Mouse (Mus musculus): ENCODE measurements around the gene Ppp1ca.

Ppp1ca gene

GRCm38 (mm10) chr19:4154437-4155222, 37.2 kb upstream of the Ppp1ca start:
- in situ Hi-C loops (cut with MboI; ENCODE audit: low sequenced_read_pairs), result no loop called here

- in situ Hi-C loops (cut with MboI; ENCODE audit: low sequenced_read_pairs), result no loop called here
Observed at GRCm38 (mm10) chr19:4155223-4156072, 36.4 kb upstream of the Ppp1ca start.

GRCm38 (mm10) chr19:4156073-4156579, 35.7 kb upstream of the Ppp1ca start:
- in situ Hi-C loops (cut with MboI; ENCODE audit: low sequenced_read_pairs), result no loop called here

GRCm38 (mm10) chr19:4156771-4157170, 35.1 kb upstream of the Ppp1ca start:
- in situ Hi-C loops (cut with MboI; ENCODE audit: low sequenced_read_pairs), result no loop called here

GRCm38 (mm10) chr19:4159049-4159448, 32.8 kb upstream of the Ppp1ca start:
- in situ Hi-C loops (cut with MboI; ENCODE audit: low sequenced_read_pairs), result no loop called here

- in situ Hi-C loops (cut with MboI; ENCODE audit: low sequenced_read_pairs), result no loop called here
Observed at GRCm38 (mm10) chr19:4162646-4163542, 29.0 kb upstream of the Ppp1ca start, which contains the start of gene Rps6kb2. TSS of gene Rps6kb2 (minus strand) at chr19:4163354.

- in situ Hi-C loops (cut with MboI; ENCODE audit: low sequenced_read_pairs), result no loop called here
Observed at GRCm38 (mm10) chr19:4163543-4163887, 28.4 kb upstream of the Ppp1ca start.

- in situ Hi-C loops (cut with MboI; ENCODE audit: low sequenced_read_pairs), result no loop called here
Observed at GRCm38 (mm10) chr19:4164100-4164499, 27.8 kb upstream of the Ppp1ca start.

- in situ Hi-C loops (cut with MboI; ENCODE audit: low sequenced_read_pairs), result no loop called here
Observed at GRCm38 (mm10) chr19:4164721-4165120, 27.1 kb upstream of the Ppp1ca start.

GRCm38 (mm10) chr19:4166678-4167476, 25.0 kb upstream of the Ppp1ca start:
- in situ Hi-C loops (cut with MboI; ENCODE audit: low sequenced_read_pairs), result no loop called here

- in situ Hi-C loops (cut with MboI; ENCODE audit: low sequenced_read_pairs), result no loop called here
Observed at GRCm38 (mm10) chr19:4169378-4169784, 22.5 kb upstream of the Ppp1ca start.

- in situ Hi-C loops (cut with MboI; ENCODE audit: low sequenced_read_pairs), result no loop called here
Observed at GRCm38 (mm10) chr19:4169810-4170209, 22.1 kb upstream of the Ppp1ca start.

GRCm38 (mm10) chr19:4170723-4171392, 21.0 kb upstream of the Ppp1ca start:
- in situ Hi-C loops (cut with MboI; ENCODE audit: low sequenced_read_pairs), result no loop called here

GRCm38 (mm10) chr19:4171393-4172290, 20.2 kb upstream of the Ppp1ca start:
- in situ Hi-C loops (cut with MboI; ENCODE audit: low sequenced_read_pairs), result no loop called here

GRCm38 (mm10) chr19:4172925-4173324, 18.9 kb upstream of the Ppp1ca start:
- in situ Hi-C loops (cut with MboI; ENCODE audit: low sequenced_read_pairs), result no loop called here

- in situ Hi-C loops (cut with MboI; ENCODE audit: low sequenced_read_pairs), result no loop called here
Observed at GRCm38 (mm10) chr19:4175368-4175947, 16.4 kb upstream of the Ppp1ca start, which contains the start of gene Carns1. TSS of gene Carns1 (minus strand) at chr19:4175479.

GRCm38 (mm10) chr19:4180411-4180810, 11.5 kb upstream of the Ppp1ca start:
- in situ Hi-C loops (cut with MboI; ENCODE audit: low sequenced_read_pairs), result no loop called here

- in situ Hi-C loops (cut with MboI; ENCODE audit: low sequenced_read_pairs), result no loop called here
Observed at GRCm38 (mm10) chr19:4181892-4182291, 10.0 kb upstream of the Ppp1ca start.
